Mouse (Mus musculus): ENCODE results near the gene Fancf.

The Fancf gene

GRCm38 (mm10) chr7:51862097-51862492 lies at the start of gene Fancf:
Fancf (minus strand) TSS chr7:51862267.
- DNase-seq: peak; percentile 98

DNA sequence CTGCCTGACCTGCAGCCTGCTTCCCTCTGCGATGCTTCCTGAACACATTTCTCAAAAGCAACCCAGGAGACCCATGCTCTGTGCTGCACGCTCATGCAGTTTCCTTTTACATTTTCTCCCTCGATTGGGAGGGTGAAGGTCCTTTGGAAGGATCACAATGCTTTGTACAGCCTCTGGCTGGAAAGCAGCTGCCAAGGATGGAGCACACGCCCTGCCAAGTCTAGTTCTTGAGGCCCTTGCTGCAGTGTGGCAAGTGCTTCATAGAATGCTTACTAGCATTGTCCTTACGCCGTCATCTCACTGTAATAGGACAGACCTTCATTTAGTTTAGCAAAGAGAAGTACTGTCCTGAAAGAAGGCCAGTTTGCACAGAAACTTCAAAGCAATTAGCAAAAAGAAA lies 37.0 kb upstream of the Fancf start:
- no peak for DNase-seq

DNA sequence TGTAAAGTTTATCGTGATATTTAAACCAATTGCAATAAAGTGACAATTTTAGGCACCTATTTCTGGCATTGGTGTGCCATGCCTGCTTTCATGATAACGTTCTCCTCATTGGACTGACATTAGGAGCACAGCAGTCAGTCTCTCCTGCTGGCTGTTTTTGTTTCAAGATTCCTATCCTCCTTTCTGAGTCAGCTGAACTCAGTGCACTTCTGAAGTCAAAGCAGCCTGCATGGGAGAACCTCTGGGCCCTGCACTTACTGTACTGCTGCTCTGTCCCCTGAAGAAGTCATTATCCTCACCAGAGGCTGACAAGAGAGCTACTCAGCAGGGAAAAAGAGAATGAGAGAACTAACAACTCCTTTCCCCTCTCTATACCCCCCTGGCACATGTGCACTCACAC lies 32.9 kb upstream of the Fancf start:
- DNase-seq: no peak

DNA sequence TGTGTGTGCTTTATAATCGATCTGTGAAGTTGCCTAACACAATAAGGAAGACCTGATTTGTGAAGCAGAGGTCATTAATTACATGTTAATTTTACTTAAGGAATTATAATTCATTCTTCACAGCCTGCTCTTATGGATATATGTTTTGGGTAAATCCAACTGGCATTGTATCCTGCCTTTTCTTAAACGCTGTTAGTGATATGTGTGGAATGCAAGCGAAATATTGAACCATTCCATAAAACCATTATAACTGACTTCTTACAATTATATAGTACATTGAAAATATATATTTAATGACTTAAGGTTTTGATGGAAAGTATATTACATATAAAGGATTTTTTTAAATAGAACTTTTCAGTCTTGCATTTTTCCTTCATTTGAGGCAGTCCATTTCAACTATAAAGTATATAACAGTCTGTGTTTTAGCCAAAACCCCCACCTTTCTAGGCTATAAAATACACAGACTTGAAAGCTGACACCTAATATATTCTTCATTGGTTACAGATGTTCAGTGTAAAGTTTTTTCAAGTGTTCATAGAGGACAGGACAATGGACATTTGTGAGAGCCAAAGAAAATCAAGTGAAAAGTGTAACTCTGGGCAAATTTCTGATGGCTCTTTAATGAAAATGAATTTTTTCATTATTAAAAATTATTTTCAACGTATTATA lies 32.2 kb upstream of the Fancf start:
- no peak for DNase-seq

GRCm38 (mm10) chr7:51893008-51893407 lies 30.9 kb upstream of the Fancf start:
- DNase-seq: no peak

DNA sequence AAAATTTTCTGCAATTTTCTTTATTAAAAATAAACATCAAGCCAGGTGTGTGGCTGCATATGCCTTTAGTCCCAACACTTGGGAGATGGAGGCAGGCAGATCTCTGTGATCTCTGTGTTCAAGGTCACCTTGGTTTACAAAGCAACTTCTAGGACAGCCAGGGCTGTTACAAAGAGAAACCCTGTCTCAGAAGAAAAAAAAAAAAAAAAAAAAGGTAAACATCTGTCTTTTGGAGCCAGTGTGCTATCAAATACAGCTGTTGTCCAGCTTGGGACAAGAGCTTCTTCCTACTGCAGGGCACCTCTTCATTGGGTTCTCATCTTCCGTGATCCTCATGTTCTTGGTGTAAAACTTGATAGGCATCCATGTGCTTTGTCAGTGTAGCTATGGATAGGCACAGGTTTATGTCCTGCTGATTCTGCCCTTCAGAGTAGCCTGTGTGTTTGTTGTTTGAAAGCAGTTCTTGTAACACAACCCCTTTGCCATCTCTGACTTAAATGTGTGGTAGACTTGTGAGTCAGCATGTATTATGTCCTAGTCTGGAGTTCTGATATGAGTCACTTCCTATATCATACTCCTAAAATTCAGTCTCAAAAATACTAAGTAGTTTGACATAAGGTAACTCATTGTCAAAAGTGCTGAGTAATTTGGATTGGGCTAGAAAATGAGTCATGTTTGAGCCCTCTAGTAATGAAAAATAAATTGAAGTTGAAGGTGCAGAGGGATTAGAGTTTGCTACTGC lies 30.3 kb upstream of the Fancf start:
- DNase-seq: no peak

DNA sequence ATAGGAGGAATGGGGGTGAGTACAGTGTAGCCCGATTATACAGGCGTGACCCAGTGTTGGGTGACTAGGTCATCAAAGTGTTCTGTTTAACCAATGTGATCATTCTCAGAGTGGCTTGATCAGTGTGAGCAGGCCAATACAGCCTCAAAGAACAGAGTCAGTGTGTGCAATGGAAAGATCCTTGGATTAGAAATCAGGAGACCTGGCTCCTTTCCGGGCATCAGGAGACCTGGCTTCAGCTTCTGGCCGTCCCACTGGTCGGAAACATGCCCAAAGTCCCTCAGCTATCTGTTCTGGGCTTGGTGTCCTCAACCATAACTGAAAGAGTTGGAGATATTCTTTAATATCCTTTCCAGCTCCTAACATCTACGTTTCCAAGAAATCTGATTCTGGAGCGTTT lies 27.5 kb upstream of the Fancf start:
- peak; percentile 9 for DNase-seq

DNA sequence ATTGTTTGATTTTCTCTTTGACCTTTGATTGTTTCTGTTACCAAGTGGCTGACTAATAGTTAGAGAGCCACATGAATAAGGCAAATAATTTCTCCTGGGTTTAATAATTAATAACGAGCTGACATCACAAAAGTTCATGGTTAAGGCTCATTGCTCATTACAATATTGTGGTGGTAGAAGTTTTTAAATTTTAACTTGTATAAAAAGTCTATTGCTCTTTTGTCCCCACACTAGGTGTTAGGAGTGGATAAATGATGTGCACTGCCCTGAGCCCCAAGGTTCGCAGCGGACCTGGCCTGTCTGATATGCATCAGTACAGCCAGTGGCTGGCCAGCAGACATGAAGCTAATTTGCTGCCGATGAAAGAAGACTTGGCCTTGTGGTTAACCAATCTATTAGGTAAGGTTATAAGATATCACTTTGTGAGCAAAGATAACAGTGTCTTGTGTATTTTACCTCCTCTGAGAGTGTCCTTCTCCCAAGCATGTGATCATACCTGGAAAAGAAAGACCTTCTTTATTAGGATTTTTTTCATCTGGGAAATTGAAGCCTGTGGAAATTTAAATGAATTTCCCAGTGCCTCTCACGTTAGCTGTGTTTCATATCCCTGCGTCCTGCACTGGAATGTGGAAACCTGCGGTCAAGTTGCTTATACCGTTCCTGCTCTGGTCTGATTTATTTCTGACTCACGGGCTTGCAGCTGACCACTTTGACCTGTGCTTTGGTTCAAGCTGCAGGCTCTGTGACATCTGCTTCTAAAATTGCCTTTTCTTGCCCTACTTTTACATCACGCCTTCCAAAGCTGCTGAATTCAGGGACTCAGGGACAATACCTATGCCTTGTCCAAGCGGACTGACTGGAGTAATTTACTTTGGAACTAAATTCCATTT lies 25.9 kb upstream of the Fancf start:
- DNase-seq: peak; percentile 79

- DNase-seq: no peak
Observed at GRCm38 (mm10) chr7:51885345-51885744, 23.3 kb upstream of the Fancf start.

- DNase-seq: no peak
Observed at GRCm38 (mm10) chr7:51880121-51880520, 18.1 kb upstream of the Fancf start.

DNA sequence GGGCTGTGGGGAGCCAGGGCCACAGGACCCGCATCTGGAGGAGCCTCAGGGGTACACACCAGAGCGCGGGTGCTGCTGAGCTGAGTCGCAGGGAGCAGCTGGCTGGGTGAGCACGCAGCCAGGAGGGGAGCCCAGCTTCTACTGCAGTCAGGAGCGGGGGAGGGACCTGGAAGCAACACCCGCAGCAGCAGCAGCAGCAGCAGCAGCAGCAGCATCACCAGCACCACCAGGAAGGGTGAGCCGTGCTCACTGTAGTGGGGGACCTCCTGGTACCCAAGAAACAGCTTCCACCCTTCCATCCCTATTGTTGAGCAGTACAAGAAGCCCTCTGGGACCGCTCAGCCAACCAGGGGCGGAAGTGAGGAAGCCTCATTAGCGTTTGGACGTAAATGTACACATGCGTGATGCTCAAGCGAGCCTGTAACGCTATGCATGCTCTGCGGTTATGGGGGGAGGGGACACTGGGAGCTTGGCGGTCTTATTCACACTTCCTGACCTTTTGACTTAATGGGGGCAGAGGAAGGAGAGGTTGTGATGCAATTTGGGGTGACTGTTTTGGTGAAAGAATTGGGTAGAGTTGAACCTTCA lies 17.2 kb upstream of the Fancf start:
- no peak for DNase-seq

GRCm38 (mm10) chr7:51878730-51879129 lies 16.7 kb upstream of the Fancf start:
- DNase-seq: no peak

- DNase-seq: no peak
Observed at GRCm38 (mm10) chr7:51876316-51876715, 14.2 kb upstream of the Fancf start.

- DNase-seq: no peak
Observed at GRCm38 (mm10) chr7:51872597-51872996, 10.5 kb upstream of the Fancf start.

GRCm38 (mm10) chr7:51872041-51872440 lies 10.0 kb upstream of the Fancf start:
- DNase-seq: no peak

- no peak for DNase-seq
Observed at GRCm38 (mm10) chr7:51867983-51868382, 5.9 kb upstream of the Fancf start.

DNA sequence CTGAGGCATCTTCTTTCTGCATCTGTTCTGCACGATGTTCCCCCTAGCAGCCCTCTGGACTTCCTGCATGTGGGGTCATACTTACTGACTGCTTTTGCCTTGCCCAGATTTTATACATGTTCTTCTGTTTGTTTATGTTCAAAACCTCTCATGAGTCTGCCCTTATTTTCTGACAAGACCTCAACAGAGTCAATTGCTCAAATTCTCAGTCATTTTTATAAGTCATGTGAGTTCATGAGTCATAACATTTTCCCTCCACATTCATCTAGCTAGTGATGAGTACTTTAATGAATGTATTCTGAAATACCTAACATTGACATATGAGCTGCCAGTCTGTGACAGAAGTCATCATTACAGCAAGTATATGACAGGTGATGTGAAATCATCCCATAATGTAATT lies 3.3 kb upstream of the Fancf start:
- DNase-seq: no peak

DNA sequence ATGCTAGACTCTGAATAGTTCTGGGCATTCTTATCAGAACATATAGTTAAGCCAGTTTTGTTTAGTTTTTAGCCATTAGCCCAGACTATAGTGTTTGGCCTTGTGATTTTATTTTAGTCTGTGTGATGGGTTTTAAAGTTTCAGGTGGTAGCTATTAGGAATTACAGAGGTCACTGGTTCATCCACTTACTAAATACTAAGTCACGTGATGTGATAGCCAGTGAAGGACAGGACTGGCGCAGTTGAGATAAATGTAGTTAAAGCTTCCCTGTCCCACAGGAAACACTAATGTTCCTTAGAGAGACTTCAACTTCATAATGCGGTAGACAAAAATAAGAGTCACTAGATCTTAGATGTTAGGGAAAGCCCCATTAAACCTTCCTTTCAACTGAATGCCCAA lies 775 bp upstream of the Fancf start:
- no peak for DNase-seq

GRCm38 (mm10) chr7:51861250-51862096 lies 594 bp downstream of the Fancf start, which contains the start of gene Gas2:
Gas2 (plus strand) TSS chr7:51862015.
- DNase-seq: peak; percentile 87

DNA sequence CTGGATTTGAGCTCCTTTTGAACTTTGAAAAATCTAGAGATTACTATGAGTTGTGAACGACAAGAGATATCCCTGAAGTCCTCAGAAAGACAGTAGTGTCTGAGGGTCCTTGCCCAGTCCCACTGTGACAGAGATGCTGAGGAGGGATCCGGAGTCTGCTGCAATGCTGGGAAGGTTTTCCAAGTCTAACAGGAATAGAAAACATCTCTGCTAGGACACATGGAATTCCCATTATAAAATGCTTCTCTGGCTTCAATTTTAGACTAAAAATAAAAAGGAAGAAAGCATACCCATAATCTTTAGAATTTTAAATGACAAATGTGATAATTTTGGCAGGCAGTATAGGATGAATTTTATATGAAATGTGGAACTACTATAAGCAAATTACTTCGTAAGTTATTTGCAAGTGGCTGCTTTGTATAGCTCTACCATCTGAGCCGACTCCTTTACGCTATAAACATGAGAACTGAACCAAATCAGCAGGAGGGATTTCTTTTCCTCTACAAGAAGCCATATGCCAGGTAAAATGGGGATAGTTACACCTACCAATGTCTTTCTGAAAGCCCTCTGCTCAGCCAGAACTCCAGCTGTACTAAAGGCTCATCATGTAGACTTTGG lies 10.1 kb downstream of the Fancf start:
- no peak for DNase-seq

- no peak for DNase-seq
Observed at GRCm38 (mm10) chr7:51850877-51851276, 11.2 kb downstream of the Fancf start.

GRCm38 (mm10) chr7:51840515-51840914 lies 21.6 kb downstream of the Fancf start:
- no peak for DNase-seq
